Mouse (Mus musculus) c-Kit-positive CD71-positive TER-119-positive erythroid progenitor cells, embryonic 14.5 days (primary cell): ENCODE data around the gene Faap20.
A peak's percentile ranks its signal among the peaks of the same experiment; 100 is the strongest.

Source experiments
- DNase-seq: peaks from one replicate; pipeline ENCODE4 v3.0.0-alpha.2; 2013; ENCODE audit warnings: low spot score

Gene Faap20

DNA sequence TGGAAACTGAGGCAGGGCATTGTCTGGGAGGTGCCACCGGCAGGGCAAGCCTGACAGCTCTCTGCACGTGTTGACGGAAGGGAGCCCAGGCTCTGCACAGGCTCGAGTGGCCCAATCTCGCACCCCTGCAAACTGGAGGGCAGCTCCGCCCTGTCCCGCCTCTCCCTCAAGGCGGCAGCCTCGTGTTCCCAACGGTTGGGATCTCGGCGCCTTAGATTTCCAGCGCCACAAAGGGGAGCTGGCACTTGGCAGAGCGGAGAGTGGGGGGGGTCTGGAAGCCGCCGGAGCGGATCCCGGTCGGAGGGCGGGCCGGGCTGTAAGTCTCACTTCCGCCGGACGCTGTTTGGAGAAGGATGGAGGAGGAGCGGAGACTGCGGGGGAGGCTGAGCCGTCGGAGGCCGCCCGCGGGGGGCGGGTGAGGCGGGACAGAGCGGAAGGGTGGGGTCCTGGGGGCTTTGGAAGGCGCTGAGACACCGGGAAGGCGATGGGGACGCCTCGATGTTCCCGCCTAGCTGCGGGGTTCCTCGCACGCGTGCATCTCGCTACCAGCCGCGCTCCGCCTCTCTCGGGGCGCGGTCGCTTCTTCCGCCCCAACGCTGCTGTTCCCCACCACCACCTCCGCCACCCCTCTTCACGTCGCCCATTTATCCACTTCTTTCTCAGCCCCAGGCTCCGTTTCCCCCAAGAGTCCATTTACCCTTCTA is at the start of gene Faap20:
Gene Faap20, plus strand, starts transcription at position 155 of the 704 bp plus-strand sequence.
- peak; percentile 62 for DNase-seq

- DNase-seq: no peak
Measured at GRCm38 (mm10) chr4:155200861-155201390, 48.7 kb upstream of the Faap20 start.

DNA sequence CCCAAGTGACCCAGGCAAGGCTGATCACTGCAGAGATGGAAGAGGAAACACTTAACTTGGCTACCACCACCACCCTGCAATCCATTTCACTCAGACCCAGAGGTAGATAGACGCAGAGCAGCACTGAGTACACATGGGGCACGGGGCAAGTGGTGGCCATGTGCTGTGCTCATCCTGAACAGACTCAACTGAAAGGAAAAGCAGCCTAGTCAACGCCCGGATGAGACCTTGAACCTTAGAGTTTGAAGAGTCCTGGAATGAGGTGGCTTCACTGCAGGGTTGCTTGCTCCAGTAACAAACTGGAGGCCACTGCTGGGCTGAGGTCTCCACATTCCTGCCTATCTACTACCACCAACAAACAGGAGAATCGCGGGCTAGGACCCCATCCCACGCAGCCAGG is 47.8 kb upstream of the Faap20 start:
- no peak for DNase-seq

GRCm38 (mm10) chr4:155205919-155206318 is 43.7 kb upstream of the Faap20 start:
- DNase-seq: no peak

DNA sequence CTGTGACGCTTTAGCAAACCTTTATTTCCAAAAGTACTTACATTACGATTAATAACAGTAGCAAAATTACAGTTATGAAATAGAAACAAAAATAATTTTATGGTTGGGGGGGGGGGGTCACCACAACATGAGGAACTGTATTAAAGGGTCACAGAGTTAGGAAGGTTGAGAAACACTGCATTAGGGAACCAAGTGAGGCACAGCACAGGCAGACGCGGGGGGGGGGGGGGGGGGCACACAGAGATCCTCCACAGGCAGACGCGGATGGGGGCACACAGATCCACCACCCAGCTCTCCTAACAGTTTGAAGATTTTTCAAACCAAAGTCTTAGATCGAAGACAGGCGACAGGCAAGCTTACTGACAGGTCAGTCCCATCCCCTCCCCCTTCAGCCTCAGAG is 43.1 kb upstream of the Faap20 start:
- DNase-seq: no peak

DNA sequence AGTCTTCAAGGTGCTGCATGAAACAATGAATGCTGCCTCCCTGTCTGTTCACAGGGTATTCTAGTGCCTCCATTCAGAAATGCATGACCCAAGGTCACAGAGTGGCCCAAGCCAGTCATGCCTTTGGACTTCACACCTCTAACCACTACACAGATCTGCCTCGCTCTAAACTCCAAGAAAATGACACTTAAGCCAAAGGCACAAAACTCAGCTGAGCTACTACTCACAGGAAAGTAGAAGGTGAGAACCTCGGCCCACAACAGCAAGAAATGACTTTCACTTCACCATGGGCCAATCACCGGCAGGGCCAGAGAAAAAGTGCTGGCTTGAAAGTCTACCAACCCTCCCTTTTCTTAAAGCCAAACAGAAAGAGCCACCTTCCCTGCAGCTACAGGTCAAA is 41.8 kb upstream of the Faap20 start:
- DNase-seq: no peak

DNA sequence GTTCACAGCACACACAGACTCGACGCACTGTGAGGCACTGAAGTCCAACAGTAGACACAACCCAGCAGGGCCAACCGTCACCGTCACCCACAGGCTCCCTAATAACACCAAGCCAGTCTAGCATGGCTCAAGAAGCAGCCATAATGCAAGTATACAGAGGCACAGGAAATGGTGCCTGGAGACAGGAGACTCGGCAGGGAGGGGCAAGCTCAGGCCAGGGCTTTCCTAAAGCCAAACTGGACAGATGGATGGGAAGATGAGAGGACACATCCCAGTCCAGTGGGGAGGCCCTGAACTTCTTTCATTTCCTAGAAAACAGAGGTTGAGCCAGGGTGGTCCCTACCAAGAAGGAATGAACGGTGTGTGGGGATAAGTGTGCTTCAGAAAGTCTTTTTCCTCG is 41.0 kb upstream of the Faap20 start:
- no peak for DNase-seq

GRCm38 (mm10) chr4:155209079-155209478 is 40.5 kb upstream of the Faap20 start:
- no peak for DNase-seq

DNA sequence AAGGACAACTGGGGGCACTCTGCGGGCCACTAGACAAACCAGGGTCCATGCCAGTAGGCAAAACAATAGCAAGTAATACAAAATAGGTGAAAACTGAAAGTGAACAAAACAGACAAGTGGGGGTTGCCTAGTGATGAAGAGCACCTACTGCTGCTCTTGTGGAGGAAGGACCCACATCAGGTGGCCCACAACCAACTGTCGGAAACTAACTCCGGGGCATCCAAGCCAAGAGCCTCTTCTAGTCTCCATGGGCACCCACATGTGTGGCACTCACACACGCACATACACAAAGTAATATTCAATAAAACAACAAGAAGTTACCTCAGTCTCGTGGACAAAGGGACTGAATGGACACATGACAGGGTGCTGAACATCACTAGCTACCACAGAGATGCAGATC is 40.1 kb upstream of the Faap20 start:
- no peak for DNase-seq

- DNase-seq: no peak
Measured at GRCm38 (mm10) chr4:155213052-155213751, 36.4 kb upstream of the Faap20 start.

GRCm38 (mm10) chr4:155213752-155214054 is 35.9 kb upstream of the Faap20 start:
- DNase-seq: no peak

DNA sequence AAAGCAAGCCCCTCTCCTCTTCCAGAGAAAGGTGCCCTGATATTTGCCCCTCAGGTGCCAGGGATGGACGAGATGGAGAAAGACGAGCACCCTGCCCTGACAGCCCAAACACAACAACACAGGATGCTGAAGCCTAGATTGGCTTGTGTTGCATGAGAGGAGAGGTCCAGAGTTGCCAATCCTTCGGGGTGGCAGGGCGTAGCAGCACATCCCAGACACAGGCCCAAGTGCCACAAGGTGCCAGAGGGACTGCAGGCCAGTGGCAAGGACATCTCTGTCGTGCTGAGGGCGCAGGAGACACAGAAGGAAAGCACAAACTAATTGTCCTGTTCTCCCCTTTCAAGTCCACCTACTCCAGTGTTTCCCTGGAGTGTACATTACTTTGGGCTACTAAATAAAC is 35.4 kb upstream of the Faap20 start:
- no peak for DNase-seq

DNA sequence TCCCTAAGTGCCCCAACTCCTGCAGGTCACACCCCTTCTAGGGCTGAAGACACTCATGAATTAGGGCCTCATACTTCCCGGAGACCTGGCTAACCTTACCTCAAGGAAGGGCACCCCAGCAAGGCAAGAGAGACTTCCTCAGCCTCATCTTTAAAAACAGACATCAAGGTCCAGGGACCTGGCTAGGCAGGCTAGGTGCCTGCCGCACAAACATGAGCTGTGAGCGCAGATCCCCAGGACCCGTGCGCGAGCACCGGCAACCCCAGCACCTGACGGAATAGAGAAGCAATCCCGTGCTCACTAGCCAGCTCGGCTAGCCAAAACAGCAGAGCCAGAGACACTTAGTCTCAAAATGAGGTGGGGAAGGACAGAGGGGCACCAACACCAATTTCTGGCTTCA is 34.8 kb upstream of the Faap20 start:
- no peak for DNase-seq

- DNase-seq: no peak
Measured at GRCm38 (mm10) chr4:155215203-155215602, 34.4 kb upstream of the Faap20 start.

DNA sequence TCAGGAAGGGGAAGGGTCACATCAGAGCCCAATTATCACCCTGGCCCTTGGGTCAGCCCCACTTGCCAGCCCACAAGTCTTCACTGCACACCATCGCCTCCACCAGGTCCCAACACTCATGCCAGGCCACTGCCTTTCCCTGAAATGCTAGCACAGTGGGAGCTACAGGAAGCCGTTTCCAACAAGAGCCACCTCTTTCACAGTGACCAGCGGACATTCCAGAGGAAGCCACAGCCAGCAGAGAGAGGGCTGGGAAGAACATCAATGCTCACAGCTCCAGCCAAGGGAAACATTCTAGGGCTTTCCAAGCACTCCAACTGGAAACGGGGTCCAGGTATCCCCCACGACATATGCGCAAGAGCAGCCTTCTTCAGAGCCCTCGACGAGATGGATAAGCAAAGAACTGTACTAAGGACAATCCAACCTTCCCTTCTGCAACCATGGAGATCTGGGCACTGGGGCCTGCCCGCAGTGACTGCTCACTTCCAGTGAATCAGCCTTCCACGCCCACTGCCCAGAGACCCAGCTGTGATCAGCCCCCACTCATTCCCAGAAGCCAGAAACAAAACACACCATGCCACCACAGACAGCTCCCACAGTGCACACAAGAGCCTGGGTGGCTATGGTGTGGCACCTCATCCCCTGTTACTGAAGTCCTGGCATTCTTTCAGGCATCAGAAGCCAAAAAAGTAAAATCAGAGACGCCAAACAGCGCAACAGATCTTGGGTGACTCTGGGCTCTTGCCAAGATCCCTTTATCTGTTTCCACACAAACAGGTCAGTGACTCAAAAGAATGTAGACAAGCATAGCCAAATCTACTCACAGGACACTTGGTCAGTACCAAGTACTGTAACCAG is 33.6 kb upstream of the Faap20 start:
- no peak for DNase-seq

DNA sequence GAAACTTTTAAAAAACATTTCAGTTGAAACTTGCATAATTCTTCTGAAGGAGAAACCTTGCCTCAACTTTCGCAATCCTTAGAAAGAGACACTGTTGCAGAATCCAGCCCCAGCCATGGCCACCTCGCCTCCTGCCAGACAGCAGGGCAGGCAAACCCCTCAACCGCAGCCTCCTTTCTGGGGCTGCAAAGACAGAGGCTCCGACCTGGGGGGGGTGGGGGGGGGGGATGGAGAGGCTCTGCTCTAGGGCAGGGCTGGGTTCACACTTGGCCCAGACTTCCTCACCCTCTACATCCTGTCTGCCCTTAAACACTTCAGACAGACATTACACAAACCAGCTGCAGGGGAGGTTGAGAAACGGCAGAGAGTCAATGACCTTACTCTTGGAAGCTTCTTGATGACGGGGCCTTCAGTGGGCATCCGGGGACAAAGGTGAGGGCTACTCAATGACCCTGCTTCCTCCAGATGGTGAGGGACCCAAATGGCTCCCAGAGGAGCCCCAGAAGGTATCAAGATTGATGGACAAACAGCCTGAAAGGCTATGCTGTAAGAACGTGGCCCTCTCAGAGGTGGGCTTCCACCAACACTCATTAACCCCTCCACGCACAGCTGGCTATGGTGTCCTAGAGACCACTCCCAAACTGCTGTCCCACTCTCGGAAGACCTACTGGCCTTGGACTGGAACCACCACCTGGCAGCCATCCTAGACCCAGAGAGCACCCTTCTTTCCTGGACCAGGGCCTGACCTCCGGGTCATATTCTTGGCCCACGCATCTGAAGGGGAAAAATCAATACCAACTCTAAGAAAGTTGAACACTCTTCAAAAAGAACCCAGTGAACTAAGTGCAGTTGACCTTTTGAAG is 32.1 kb upstream of the Faap20 start:
- DNase-seq: no peak

- DNase-seq: no peak
Measured at GRCm38 (mm10) chr4:155218104-155218732, 31.4 kb upstream of the Faap20 start.

- no peak for DNase-seq
Measured at GRCm38 (mm10) chr4:155219271-155220212, 30.1 kb upstream of the Faap20 start.

GRCm38 (mm10) chr4:155220213-155221100 is 29.1 kb upstream of the Faap20 start:
- DNase-seq: no peak
